Mouse (Mus musculus) retina, postnatal 7 days (tissue): ENCODE data around the gene Cdkl3.
"Not testable (repeated sequence)": the region's sequence is repeated elsewhere in the genome, so short reads cannot be mapped to it uniquely, and the experiment has no call there.

ENCODE experiments used
- DNase-seq: peaks from one replicate; pipeline ENCODE4 v3.0.0-alpha.2; 2012; ENCODE audit warnings: low read depth, low spot score

Cdkl3 gene

DNA sequence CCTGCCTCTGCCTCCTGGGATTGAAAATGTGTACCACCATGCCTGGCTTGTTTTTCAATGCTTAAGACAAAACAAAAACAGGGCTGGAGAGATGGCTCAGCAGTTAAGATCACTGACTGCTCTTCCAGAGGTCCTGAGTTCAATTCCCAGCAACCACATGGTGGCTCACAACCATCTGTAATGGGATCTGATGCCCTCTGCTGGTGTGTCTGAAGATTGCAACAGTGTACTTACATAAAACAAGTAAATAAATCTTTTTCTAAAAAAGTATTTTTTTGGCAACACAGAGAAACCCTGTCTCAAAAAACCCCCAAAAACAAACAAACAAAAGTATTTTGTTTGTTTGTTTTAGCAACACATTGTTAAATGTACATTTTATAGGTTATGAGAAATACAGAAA is 116.4 kb downstream of the Cdkl3 start:
- DNase-seq = not testable (repeated sequence)

DNA sequence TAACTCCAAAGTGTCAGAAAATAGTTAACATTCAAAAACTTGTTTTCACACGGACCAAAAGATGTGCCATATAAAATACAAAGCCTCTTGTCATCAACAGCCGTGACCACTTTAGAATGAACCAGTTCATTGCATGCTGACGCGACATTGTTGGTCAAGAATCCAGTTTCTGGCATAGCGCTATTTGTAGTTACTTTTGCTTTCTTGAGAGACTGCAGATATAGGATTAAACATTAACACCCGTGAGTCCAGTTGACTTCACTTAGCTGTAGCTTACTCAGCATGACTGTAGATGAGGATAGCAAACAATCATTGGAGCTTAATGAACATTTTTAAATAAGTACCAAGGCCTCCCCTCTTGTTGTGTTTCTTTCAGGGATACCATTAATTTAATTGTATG is 118.0 kb downstream of the Cdkl3 start:
- DNase-seq = no peak

DNA sequence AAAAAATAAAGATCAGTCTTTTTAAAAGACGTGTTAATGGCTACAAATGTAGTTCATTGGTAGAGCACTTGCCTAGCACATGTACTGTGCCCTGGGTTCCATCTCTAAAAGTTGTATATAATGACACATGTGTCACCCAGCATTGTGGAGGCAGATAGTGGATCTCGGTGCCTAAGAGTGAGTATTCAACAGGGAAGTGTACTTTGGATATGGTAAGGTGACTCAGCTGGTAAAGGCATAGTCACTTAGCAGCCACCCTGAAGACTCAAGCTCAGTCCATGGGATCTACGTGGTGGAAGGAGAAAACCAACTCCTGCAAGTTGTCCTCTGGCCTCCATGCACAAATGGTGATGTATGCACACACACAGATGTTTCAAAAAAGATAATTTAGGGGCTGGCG is 120.4 kb downstream of the Cdkl3 start:
- DNase-seq = no peak

DNA sequence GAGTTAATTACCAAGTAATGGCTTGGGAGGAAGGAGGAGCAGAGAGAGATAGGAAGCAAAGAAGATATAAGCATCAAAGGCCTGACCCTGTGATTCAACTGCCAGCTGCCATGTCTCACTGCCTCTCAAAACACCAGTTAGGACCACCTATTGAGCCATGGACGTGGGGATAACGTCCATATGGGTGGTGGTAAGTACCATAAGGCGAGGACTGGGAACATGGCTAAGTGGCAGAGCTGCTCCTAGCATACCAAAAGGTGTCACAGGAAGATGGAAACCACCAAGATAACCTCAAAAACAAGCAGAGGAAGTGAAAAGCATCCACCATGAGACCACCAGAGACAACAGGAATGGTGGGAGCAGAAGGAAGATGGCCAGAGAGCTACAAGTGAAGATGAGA is 123.1 kb downstream of the Cdkl3 start:
- no peak for DNase-seq

DNA sequence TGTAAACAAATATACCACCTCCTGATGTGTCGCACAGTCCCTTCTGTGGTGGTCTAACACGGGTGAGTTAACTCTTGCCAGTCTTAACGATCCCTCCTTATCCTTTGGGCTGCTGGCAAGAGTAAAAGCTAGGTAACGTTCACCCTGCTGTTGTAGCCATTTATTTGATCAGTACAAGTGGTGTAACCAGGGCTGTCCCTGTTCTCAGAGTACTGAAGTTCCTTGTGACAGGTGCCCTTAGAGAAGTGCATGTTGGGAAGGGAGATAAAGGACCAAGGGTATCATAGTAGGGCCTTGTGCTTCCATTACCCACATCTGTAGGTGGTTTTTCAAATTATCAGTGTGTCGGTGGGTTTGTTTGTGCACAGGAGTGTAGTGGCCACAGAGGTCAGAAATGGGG is 123.7 kb downstream of the Cdkl3 start:
- DNase-seq = no peak

DNA sequence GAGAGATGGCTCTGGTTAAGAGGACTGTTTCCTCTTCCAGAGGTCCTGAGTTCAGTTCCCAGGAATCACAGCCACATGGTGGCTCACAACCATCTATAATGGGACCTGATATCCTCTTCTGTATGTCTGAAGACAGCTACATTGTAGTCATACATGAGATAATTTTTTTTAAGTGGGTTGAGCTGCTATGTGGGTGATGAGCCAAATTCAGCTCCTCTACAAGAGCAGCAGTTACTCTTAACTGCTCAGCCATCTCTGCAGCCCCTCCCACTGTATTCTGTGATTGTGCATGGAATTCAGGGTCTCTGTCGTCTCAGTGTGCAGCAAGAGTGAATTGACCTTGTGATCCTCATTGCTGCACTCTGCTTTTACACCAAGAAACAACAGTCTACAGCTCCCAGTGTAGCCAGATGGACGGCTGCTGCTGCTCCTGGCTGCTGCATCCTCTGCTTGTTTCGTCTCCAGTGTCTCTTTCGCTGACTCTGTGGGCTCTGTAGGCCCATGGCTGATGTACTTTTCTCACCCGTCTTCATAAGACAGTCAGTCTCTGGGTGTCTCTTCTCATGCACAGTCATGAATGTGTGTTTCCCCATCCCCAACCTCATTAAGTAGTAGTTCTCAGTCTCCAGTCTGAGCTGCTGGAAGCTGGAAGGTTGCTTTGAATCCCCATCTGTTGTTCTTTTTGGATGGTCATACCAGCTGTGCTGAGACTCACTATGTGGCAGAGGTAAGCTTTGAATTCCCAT is 124.5 kb downstream of the Cdkl3 start:
- no peak for DNase-seq

DNA sequence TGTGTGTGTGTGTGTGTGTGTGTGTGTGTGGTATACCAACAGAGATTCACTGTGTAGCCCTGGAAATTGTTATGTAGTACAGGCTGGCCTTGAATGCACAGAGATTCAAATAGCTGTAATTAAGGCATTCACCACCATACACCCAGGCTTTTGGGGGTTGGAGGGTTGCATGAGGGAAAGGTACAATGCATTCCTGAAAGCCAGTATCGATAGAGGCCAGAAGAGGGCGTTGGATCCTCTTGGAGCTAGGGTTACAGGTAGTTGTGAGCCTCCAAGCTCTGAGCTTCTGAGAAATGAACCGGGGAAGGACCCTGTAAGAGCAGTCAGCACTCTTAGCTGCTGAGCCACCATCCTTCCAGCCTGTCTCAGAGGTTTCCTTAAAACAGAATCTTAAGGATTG is 125.2 kb downstream of the Cdkl3 start:
- DNase-seq = no peak

DNA sequence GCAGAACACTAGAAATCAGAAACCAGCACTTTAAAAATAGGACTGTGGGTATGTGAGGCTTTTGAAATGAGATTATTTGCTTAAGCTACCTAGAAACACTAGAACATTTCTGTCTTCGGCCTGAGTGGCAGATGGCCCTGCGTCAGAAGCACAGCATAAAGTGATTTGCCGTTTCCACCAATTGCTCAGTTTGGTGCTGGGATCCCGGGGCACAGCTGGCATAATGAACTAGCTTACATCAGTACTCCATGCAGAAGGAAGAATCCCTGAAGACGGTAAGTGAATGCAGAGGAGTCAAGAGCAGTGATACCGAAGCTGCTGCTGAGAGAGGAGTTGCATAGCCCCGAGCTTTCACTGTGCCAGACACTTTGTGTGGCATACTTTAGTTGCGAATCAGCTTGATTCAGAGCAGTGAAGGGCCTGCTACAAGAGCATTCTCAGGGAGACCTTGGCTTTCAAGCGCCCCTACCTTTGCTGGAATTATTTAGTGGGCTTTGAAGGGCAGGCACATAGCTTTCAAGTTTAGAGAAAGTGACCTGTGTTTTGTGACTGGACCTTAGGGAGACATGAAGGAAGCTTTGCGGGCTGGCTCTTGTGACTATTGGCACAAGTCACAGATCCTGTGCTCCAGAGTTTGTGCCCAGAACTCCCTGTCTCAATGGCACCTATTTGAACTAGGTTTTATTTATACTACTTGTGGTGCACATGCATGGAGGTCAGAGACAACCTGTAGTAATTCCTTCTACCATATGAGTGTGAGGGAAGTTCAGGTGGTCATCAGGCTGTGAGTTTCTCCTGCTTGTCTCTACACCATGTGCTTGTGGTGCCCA is 125.8 kb downstream of the Cdkl3 start:
- DNase-seq = no peak

DNA sequence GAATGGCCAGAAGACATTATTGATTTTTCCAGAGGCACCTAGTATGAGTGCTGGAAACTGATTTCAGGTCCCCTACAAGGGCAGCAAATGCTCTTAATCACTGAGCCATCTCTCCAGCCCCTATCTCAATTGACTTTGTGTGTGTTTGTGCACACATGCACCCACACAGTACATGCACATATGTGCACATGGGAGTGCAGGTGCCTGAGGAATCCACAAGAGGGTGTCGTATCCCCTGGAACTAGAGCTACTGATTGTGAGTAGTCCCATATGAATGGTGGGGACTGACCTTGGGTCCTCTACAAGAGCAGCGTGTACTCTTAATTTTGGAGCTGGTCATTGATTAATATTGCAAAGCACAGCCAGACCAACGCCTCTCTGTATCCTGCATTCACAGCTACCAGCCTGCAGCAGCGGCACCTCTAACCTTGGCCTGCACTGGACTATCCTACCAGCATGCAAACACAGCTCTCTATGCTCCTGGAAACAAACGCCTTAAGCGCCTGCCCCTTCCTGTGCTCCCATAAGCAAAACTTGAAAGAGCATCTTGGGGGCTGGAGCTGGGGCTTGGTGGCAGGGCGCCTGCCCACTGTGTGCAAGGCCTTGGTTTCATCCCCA is 126.5 kb downstream of the Cdkl3 start:
- no peak for DNase-seq
